Mouse (Mus musculus) heart, adult 18-20 months (tissue): ENCODE results near the gene Olfr582. TPM values are rescaled to one million over a fixed set of nuclear protein-coding genes. Genes with fewer than 3 reads are reported as not detected.

Experiments
- DNase-seq, 2 experiments: peaks; one replicate each; pipeline ENCODE4 v3.0.0; 2021 to 2022; ENCODE audit warnings: mixed read lengths in 1 of 2
- long read RNA-seq, 2 experiments: library from polyadenylated mRNA; stranded (forward); transcript quantifications; one replicate each; pipeline ENCODE4 v2.0.0; 2021
- total RNA-seq, 2 experiments: library from RNA; stranded (reverse); gene quantifications; 2 replicates each; pipeline ENCODE4 v1.2.3; 2021

The Olfr582 gene
- not detected for total RNA-seq
- long read RNA-seq, experiment 1 = 0 reads
- long read RNA-seq, experiment 2 = 0 reads

GRCm38 (mm10) chr7:103037724-103038123 lies at the start of gene Olfr582:
Gene Olfr582 (plus strand): TSS chr7:103038024.
- DNase-seq = no peak

GRCm38 (mm10) chr7:102989224-102989623 lies 48.6 kb upstream of the Olfr582 start, which contains the start of gene Olfr578:
Gene Olfr578 (minus strand): TSS chr7:102989324.
- DNase-seq = no peak

DNA sequence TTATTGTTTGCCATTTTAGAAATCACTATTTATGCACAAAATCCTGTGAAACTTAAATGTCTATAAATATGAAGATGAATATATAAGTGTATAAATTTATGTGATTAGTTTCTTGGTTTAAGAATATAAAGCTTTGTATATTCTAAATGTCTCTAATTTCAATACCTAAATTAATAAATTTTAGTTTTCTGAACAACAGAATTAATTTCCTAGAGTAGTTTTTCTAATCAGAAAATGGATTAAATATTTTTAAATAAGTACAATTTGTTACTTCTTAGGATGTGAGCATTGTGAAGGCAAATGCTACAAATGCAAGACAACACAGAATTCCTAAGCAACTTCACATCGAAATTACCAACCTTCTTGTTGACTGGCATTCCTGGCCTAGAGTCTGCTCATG lies 13.2 kb downstream of the Olfr582 start, which contains the start of gene Olfr583:
TSS of gene Olfr583 (plus strand) at position 301 of the 400 bp plus-strand sequence.
- DNase-seq = no peak

DNA sequence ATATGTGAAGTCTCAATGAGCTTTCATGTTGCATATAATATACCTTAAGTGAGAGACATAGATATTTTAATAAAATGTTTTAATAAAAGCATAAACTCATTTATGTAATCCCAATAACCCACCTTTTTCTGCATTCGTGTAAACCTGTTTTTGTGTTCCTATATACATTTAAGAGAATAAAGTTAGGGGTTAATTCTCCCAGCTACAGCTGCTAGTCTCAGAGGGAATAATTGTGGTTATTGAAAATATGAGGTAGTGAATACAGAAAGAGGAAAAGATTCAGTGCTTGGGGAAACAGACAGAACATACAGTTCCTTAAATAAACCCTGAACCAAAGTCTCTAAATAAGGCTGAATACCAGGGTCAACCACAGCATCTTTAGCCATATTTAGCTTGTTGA lies 43.8 kb downstream of the Olfr582 start, which contains the start of gene Olfr584:
TSS of gene Olfr584 (plus strand) at position 301 of the 400 bp plus-strand sequence.
- no peak for DNase-seq

Other genes with a start within 250 kb of the Olfr582 start
- not detected for gene Olfr564, start 234.5 kb upstream of the Olfr582 start, total RNA-seq
- not detected for gene Olfr566, start 179.3 kb upstream of the Olfr582 start, total RNA-seq
- not detected for gene Olfr568, start 160.9 kb upstream of the Olfr582 start, total RNA-seq
- not detected for gene Olfr569, start 147.1 kb upstream of the Olfr582 start, total RNA-seq
- gene Olfr570, start 143.4 kb upstream of the Olfr582 start, total RNA-seq = not detected
- not detected for gene Olfr571, start 120.5 kb upstream of the Olfr582 start, total RNA-seq
- not detected for gene Olfr572, start 113.6 kb upstream of the Olfr582 start, total RNA-seq
- gene Olfr573-ps1, start 95.4 kb upstream of the Olfr582 start, total RNA-seq = not detected
- not detected for gene Olfr574, start 89.6 kb upstream of the Olfr582 start, total RNA-seq
- not detected for gene Olfr575, start 79.2 kb upstream of the Olfr582 start, total RNA-seq
- not detected for gene Olfr576, start 75.4 kb upstream of the Olfr582 start, total RNA-seq
- not detected for gene Olfr577, start 62.1 kb upstream of the Olfr582 start, total RNA-seq
- gene Olfr578, start 48.7 kb upstream of the Olfr582 start, total RNA-seq = not detected
- not detected for gene Olfr583, start 13.3 kb downstream of the Olfr582 start, total RNA-seq
- not detected for gene Olfr584, start 43.9 kb downstream of the Olfr582 start, total RNA-seq
- gene Olfr585, start 59.7 kb downstream of the Olfr582 start, total RNA-seq = not detected
- not detected for gene Olfr586, start 87.6 kb downstream of the Olfr582 start, total RNA-seq
- not detected for gene Olfr588-ps1, start 102.9 kb downstream of the Olfr582 start, total RNA-seq
- gene Olfr589, start 118.3 kb downstream of the Olfr582 start, total RNA-seq = not detected
- not detected for gene Olfr591, start 140.3 kb downstream of the Olfr582 start, total RNA-seq
- not detected for gene Olfr592, start 146.8 kb downstream of the Olfr582 start, total RNA-seq
- gene Olfr593, start 173.8 kb downstream of the Olfr582 start, total RNA-seq = not detected
- gene Olfr594, start 179.0 kb downstream of the Olfr582 start, total RNA-seq = not detected
- not detected for gene Usp17ld, start 214.5 kb downstream of the Olfr582 start, total RNA-seq